15 mouse cellular contexts compared by ENCODE assay signal in genomic region chr3:88591044-88591443, GRCm38 (mm10). TPM values are rescaled to one million over a fixed set of nuclear protein-coding genes. Genes with fewer than 3 reads are reported as not detected.
DNase-seq lines count a peak whose midpoint lies in the region; ATAC-seq and TF ChIP-seq lines count a peak whose summit lies in the region.
"Had no signal": no experiment of that assay in that cellular context is flagged by ENCODE, and none has a peak within 500 bp of the region (broad histone marks: within the 10 kb centered on the region; RNA-seq: fewer than 3 reads in every experiment).

No protein-coding gene starts in this region.

- no peak for DNase-seq in heart, adult 2 months
- peak; percentile 67 to 74 for DNase-seq in lung, adult 18-20 months
- DNase-seq in lung, adult 2 months: no peak
- DNase-seq in lung, embryonic 14.5 days: peak; percentile 28
- peak; percentile 56 for DNase-seq in stomach, postnatal 0 days (ENCODE audit: low spot score)
- DNase-seq: cerebellum, postnatal 10 days; gastrocnemius, postnatal 14 days; heart, postnatal 14 days; kidney, adult 8-10 months; thymus, postnatal 36 days had no signal

- no peak for TF ChIP-seq EP300 in heart, adult 2 months (IDR thresholded peaks at IDR 0.05; ENCODE audit: insufficient read depth, low read depth, low read length)
- no peak for TF ChIP-seq EP300 in stomach, postnatal 0 days (optimal IDR thresholded peaks at IDR 0.05)

- no peak overlapping the region for H3K27ac ChIP-seq in heart, embryonic 12.5 days (ENCODE audit: poor library complexity, severe bottlenecking)
- no peak overlapping the region for H3K27ac ChIP-seq in heart, adult 2 months
- peak overlapping the region; percentile 79 for H3K27ac ChIP-seq in lung, embryonic 14.5 days (ENCODE audit: low read depth)
- no peak overlapping the region for H3K27ac ChIP-seq in stomach, postnatal 0 days (replicated peaks)
- no peak overlapping the region for H3K27ac ChIP-seq in neural tube, embryonic 15.5 days (replicated peaks)

- no peaks in the 10 kb centered on the region for H3K79me2 ChIP-seq in heart, adult 2 months (replicated peaks; ENCODE audit: control insufficient read depth, insufficient read depth, low read length)

- 25% methylated on average over 3 of the region's 3 CpGs for WGBS in heart, embryonic 12.5 days
- WGBS in heart, adult 2 months: 64% methylated on average over 3 of the region's 3 CpGs
- WGBS in lung, adult 2 months: 46% methylated on average over 3 of the region's 3 CpGs
- WGBS in lung, embryonic 14.5 days: 46% methylated on average over 3 of the region's 3 CpGs
- 32% methylated on average over 3 of the region's 3 CpGs for WGBS in stomach, postnatal 0 days
- 72% methylated on average over 3 of the region's 3 CpGs for WGBS in neural tube, embryonic 15.5 days

- intact Hi-C loops in heart, adult 2 months (cut with DNase I): no loop called here

- H3K9me3 ChIP-seq in heart, embryonic 12.5 days (replicated peaks): no peaks in the 10 kb centered on the region
- no peaks in the 10 kb centered on the region for H3K9me3 ChIP-seq in lung, embryonic 14.5 days (ENCODE audit: low read depth, low read length)
- H3K9me3 ChIP-seq in stomach, postnatal 0 days (ENCODE audit: control insufficient read depth, low read length): no peaks in the 10 kb centered on the region
- H3K9me3 ChIP-seq in neural tube, embryonic 15.5 days (replicated peaks): no peaks in the 10 kb centered on the region
- H3K9me3 ChIP-seq: megakaryocyte, embryonic 14.5 days had no signal

- H3K4me3 ChIP-seq in heart, embryonic 12.5 days: no peak overlapping the region
- no peak overlapping the region for H3K4me3 ChIP-seq in heart, adult 2 months
- H3K4me3 ChIP-seq in lung, adult 2 months (replicated peaks; ENCODE audit: extremely low read depth, low read depth, low read length): no peak overlapping the region
- H3K4me3 ChIP-seq in lung, embryonic 14.5 days (ENCODE audit: low read depth, low read length): no peak overlapping the region
- no peak overlapping the region for H3K4me3 ChIP-seq in stomach, postnatal 0 days (ENCODE audit: low read depth, low read length)
- no peak overlapping the region for H3K4me3 ChIP-seq in neural tube, embryonic 15.5 days (replicated peaks)
- H3K4me3 ChIP-seq: megakaryocyte, embryonic 14.5 days had no signal

- ATAC-seq in heart, embryonic 12.5 days (ENCODE audit: insufficient number of reproducible peaks, low FRiP score): 0 out of 2 replicates have a peak, but pooled peaks have one; percentile 16
- no peak; the same call in 1 of the 2 replicates for ATAC-seq in lung, embryonic 14.5 days (ENCODE audit: insufficient read depth)
- peak; percentile 45 for ATAC-seq in stomach, postnatal 0 days (ENCODE audit: low FRiP score, low TSS enrichment)
- ATAC-seq in CD4-positive, CD25-positive, alpha-beta regulatory T cell, adult 4 months: no peak
- no peak for ATAC-seq in neural tube, embryonic 15.5 days (ENCODE audit: low FRiP score)
- ATAC-seq: forebrain, embryonic 16.5 days had no signal

- H3K4me1 ChIP-seq in heart, embryonic 12.5 days (replicated peaks): peaks cover 37% of the 10 kb centered on the region
- peaks cover 6% of the 10 kb centered on the region for H3K4me1 ChIP-seq in heart, adult 2 months (ENCODE audit: control insufficient read depth, insufficient read depth, low read length)
- peaks cover 12% of the 10 kb centered on the region for H3K4me1 ChIP-seq in lung, adult 2 months (ENCODE audit: control insufficient read depth, insufficient read depth, low read length)
- H3K4me1 ChIP-seq in lung, embryonic 14.5 days (ENCODE audit: insufficient read depth): peaks cover 14% of the 10 kb centered on the region
- peaks cover 7% of the 10 kb centered on the region; the same call in 1 of the 2 replicates for H3K4me1 ChIP-seq in stomach, postnatal 0 days (replicated peaks; ENCODE audit: control insufficient read depth, insufficient read depth)
- peaks cover 5% of the 10 kb centered on the region for H3K4me1 ChIP-seq in neural tube, embryonic 15.5 days

- no peak overlapping the region for H3K4me2 ChIP-seq in heart, embryonic 12.5 days
- no peak overlapping the region for H3K4me2 ChIP-seq in lung, embryonic 14.5 days
- no peak overlapping the region for H3K4me2 ChIP-seq in stomach, postnatal 0 days (replicated peaks; ENCODE audit: low read depth)
- no peak overlapping the region for H3K4me2 ChIP-seq in neural tube, embryonic 15.5 days

- TF ChIP-seq POLR2A in heart, adult 2 months (IDR thresholded peaks at IDR 0.05; ENCODE audit: insufficient read depth, low read depth, low read length): no peak
- TF ChIP-seq POLR2A in lung, adult 2 months (IDR thresholded peaks at IDR 0.05; ENCODE audit: borderline replicate concordance, extremely low read depth, low read depth, low read length): no peak

- H3K27me3 ChIP-seq in heart, embryonic 12.5 days (replicated peaks): no peaks in the 10 kb centered on the region
- H3K27me3 ChIP-seq in heart, adult 2 months (ENCODE audit: control insufficient read depth, insufficient read depth, low read length): no peaks in the 10 kb centered on the region
- H3K27me3 ChIP-seq in lung, embryonic 14.5 days (ENCODE audit: insufficient read depth, low read length): no peaks in the 10 kb centered on the region
- no peaks in the 10 kb centered on the region for H3K27me3 ChIP-seq in stomach, postnatal 0 days (ENCODE audit: control insufficient read depth, insufficient read depth, low read length)
- no peaks in the 10 kb centered on the region for H3K27me3 ChIP-seq in neural tube, embryonic 15.5 days (replicated peaks)
- H3K27me3 ChIP-seq: megakaryocyte, embryonic 14.5 days had no signal

- H3K9ac ChIP-seq in heart, embryonic 12.5 days: no peak overlapping the region
- H3K9ac ChIP-seq in heart, adult 2 months (ENCODE audit: low read depth, low read length): no peak overlapping the region
- H3K9ac ChIP-seq in lung, embryonic 14.5 days: no peak overlapping the region; the same call in 1 of the 2 replicates
- H3K9ac ChIP-seq in stomach, postnatal 0 days (ENCODE audit: low read length): no peak overlapping the region
- no peak overlapping the region for H3K9ac ChIP-seq in neural tube, embryonic 15.5 days (replicated peaks)

- no peak for TF ChIP-seq CTCF in heart, adult 2 months (IDR thresholded peaks at IDR 0.05)
- no peak for TF ChIP-seq CTCF in lung, adult 2 months (IDR thresholded peaks at IDR 0.05; ENCODE audit: insufficient read depth, low read length)
- TF ChIP-seq CTCF in lung, embryonic 14.5 days (IDR thresholded peaks at IDR 0.05; ENCODE audit: low read depth): no peak
- no peak for TF ChIP-seq CTCF in stomach, postnatal 0 days (IDR thresholded peaks at IDR 0.05; ENCODE audit: low read depth)

- H3K36me3 ChIP-seq in heart, embryonic 12.5 days: peaks cover 28% of the 10 kb centered on the region
- no peaks in the 10 kb centered on the region for H3K36me3 ChIP-seq in heart, adult 2 months (ENCODE audit: control insufficient read depth, insufficient read depth, low read length)
- peaks cover 27% of the 10 kb centered on the region for H3K36me3 ChIP-seq in lung, embryonic 14.5 days (ENCODE audit: insufficient read depth)
- peaks cover 16% of the 10 kb centered on the region for H3K36me3 ChIP-seq in stomach, postnatal 0 days (ENCODE audit: control insufficient read depth, insufficient read depth, low read length)
- H3K36me3 ChIP-seq in neural tube, embryonic 15.5 days: peaks cover 31% of the 10 kb centered on the region

RNA-seq across cellular contexts. Expression of gene Arhgef2, which starts 14.7 kb away (rescaled TPM):
- polyA plus RNA-seq in heart, embryonic 12.5 days (2016; fragmentation: Nextera tagmentation; extraction: Ambion mirVana): 84.5 and 91.8 TPM in 2 replicates
- total RNA-seq in heart, adult 2 months (2021): 10 to 100 TPM; 37.3 to 37.5 TPM
- polyA plus RNA-seq in heart, adult 2 months (2012; rRNA removed): 51.0 and 53.4 TPM in 2 replicates
- polyA plus RNA-seq in lung, adult 2 months (2012; rRNA removed): 186 and 233 TPM in 2 replicates
- polyA plus RNA-seq in lung, embryonic 14.5 days (2014; fragmentation: Nextera tagmentation; extraction: Ambion mirVana): 115 and 127 TPM in 2 replicates
- 29.0 and 33.0 TPM in 2 replicates for polyA plus RNA-seq in stomach, postnatal 0 days (2015; fragmentation: Nextera tagmentation; extraction: Ambion mirVana)
- polyA plus RNA-seq in CD4-positive, CD25-positive, alpha-beta regulatory T cell, adult 4 months (2017; shearing (Covaris generic)): 10 to 100 TPM; 36.5 to 48.6 TPM
- polyA plus RNA-seq in neural tube, embryonic 15.5 days (2015; fragmentation: Nextera tagmentation; extraction: Ambion mirVana): 97.4 and 104 TPM in 2 replicates

RNA-seq across cellular contexts. Expression of gene Ssr2, which starts 15.4 kb away (rescaled TPM):
- polyA plus RNA-seq in heart, embryonic 12.5 days (2016; fragmentation: Nextera tagmentation; extraction: Ambion mirVana): 181 and 185 TPM in 2 replicates
- total RNA-seq in heart, adult 2 months (2021): 10 to 100 TPM; 65.3 to 67.6 TPM
- 80.0 and 115 TPM in 2 replicates for polyA plus RNA-seq in heart, adult 2 months (2012; rRNA removed)
- 139 and 188 TPM in 2 replicates for polyA plus RNA-seq in lung, adult 2 months (2012; rRNA removed)
- 278 and 285 TPM in 2 replicates for polyA plus RNA-seq in lung, embryonic 14.5 days (2014; fragmentation: Nextera tagmentation; extraction: Ambion mirVana)
- polyA plus RNA-seq in stomach, postnatal 0 days (2015; fragmentation: Nextera tagmentation; extraction: Ambion mirVana): 257 and 271 TPM in 2 replicates
- 100 to 1,000 TPM; 160 to 161 TPM for polyA plus RNA-seq in CD4-positive, CD25-positive, alpha-beta regulatory T cell, adult 4 months (2017; shearing (Covaris generic))
- polyA plus RNA-seq in neural tube, embryonic 15.5 days (2015; fragmentation: Nextera tagmentation; extraction: Ambion mirVana): 157 and 175 TPM in 2 replicates

RNA-seq across cellular contexts. Expression of gene Ubqln4, which starts 37.5 kb away (rescaled TPM):
- polyA plus RNA-seq in heart, embryonic 12.5 days (2016; fragmentation: Nextera tagmentation; extraction: Ambion mirVana): 46.5 and 47.9 TPM in 2 replicates
- 10 to 100 TPM; 70.1 to 76.5 TPM for total RNA-seq in heart, adult 2 months (2021)
- 69.3 and 86.7 TPM in 2 replicates for polyA plus RNA-seq in heart, adult 2 months (2012; rRNA removed)
- polyA plus RNA-seq in lung, adult 2 months (2012; rRNA removed): 47.0 and 52.6 TPM in 2 replicates
- 64.9 and 68.5 TPM in 2 replicates for polyA plus RNA-seq in lung, embryonic 14.5 days (2014; fragmentation: Nextera tagmentation; extraction: Ambion mirVana)
- 19.5 and 21.8 TPM in 2 replicates for polyA plus RNA-seq in stomach, postnatal 0 days (2015; fragmentation: Nextera tagmentation; extraction: Ambion mirVana)
- 10 to 100 TPM; 11.9 to 12.0 TPM for polyA plus RNA-seq in CD4-positive, CD25-positive, alpha-beta regulatory T cell, adult 4 months (2017; shearing (Covaris generic))
- 39.2 and 40.1 TPM in 2 replicates for polyA plus RNA-seq in neural tube, embryonic 15.5 days (2015; fragmentation: Nextera tagmentation; extraction: Ambion mirVana)

RNA-seq across cellular contexts. Expression of gene Lamtor2, which starts 38.2 kb away (rescaled TPM):
- 108 and 114 TPM in 2 replicates for polyA plus RNA-seq in heart, embryonic 12.5 days (2016; fragmentation: Nextera tagmentation; extraction: Ambion mirVana)
- total RNA-seq in heart, adult 2 months (2021): 100 to 1,000 TPM in 1 of 2 experiments, 10 to 100 TPM in 1; 94.3 to 104 TPM
- 118 TPM in 2 replicates for polyA plus RNA-seq in heart, adult 2 months (2012; rRNA removed)
- 116 and 135 TPM in 2 replicates for polyA plus RNA-seq in lung, adult 2 months (2012; rRNA removed)
- 77.6 and 93.9 TPM in 2 replicates for polyA plus RNA-seq in lung, embryonic 14.5 days (2014; fragmentation: Nextera tagmentation; extraction: Ambion mirVana)
- 154 and 157 TPM in 2 replicates for polyA plus RNA-seq in stomach, postnatal 0 days (2015; fragmentation: Nextera tagmentation; extraction: Ambion mirVana)
- polyA plus RNA-seq in CD4-positive, CD25-positive, alpha-beta regulatory T cell, adult 4 months (2017; shearing (Covaris generic)): 100 to 1,000 TPM; 197 to 234 TPM
- polyA plus RNA-seq in neural tube, embryonic 15.5 days (2015; fragmentation: Nextera tagmentation; extraction: Ambion mirVana): 189 and 193 TPM in 2 replicates

RNA-seq across cellular contexts. Expression of gene Rab25, which starts 42.9 kb away (rescaled TPM):
- 0.55 TPM in 1 of 2 replicates, not detected in the other for polyA plus RNA-seq in heart, embryonic 12.5 days (2016; fragmentation: Nextera tagmentation; extraction: Ambion mirVana)
- not detected for total RNA-seq in heart, adult 2 months (2021)
- 2.2 TPM in 1 of 2 replicates, not detected in the other for polyA plus RNA-seq in heart, adult 2 months (2012; rRNA removed)
- polyA plus RNA-seq in lung, adult 2 months (2012; rRNA removed): 53.0 and 105 TPM in 2 replicates
- polyA plus RNA-seq in lung, embryonic 14.5 days (2014; fragmentation: Nextera tagmentation; extraction: Ambion mirVana): 21.3 and 22.1 TPM in 2 replicates
- polyA plus RNA-seq in stomach, postnatal 0 days (2015; fragmentation: Nextera tagmentation; extraction: Ambion mirVana): 252 and 271 TPM in 2 replicates
- polyA plus RNA-seq in CD4-positive, CD25-positive, alpha-beta regulatory T cell, adult 4 months (2017; shearing (Covaris generic)): not detected
- polyA plus RNA-seq in neural tube, embryonic 15.5 days (2015; fragmentation: Nextera tagmentation; extraction: Ambion mirVana): 0.29 and 4.1 TPM in 2 replicates
- total RNA-seq: gastrocnemius, postnatal 14 days had no signal
- polyA plus RNA-seq: forebrain, embryonic 16.5 days had no signal

Comparison
In these comparisons a context has a peak if more than half of its experiments do, and no peak if none do; other contexts are left out.
1. DNase-seq: peak in lung, adult 18-20 months (2 of 2), lung, embryonic 14.5 days (single experiment) and stomach, postnatal 0 days (single experiment); none in heart, adult 2 months (0 of 2) and lung, adult 2 months (single experiment).
2. ATAC-seq: peak in heart, embryonic 12.5 days (single experiment) and stomach, postnatal 0 days (single experiment); none in lung, embryonic 14.5 days (single experiment), CD4-positive, CD25-positive, alpha-beta regulatory T cell, adult 4 months (single experiment) and neural tube, embryonic 15.5 days (single experiment).